Mouse (Mus musculus): ENCODE measurements around the gene Pde3a.

The Pde3a gene

GRCm38 (mm10) chr6:141248691-141249584 lies at the start of gene Pde3a:
Pde3a (plus strand) TSS chr6:141249269.
- DNase-seq: no peak

- no peak for DNase-seq
Measured at GRCm38 (mm10) chr6:141200173-141200615, 48.9 kb upstream of the Pde3a start.

GRCm38 (mm10) chr6:141207531-141207930 lies 41.5 kb upstream of the Pde3a start:
- DNase-seq: no peak

- DNase-seq: no peak
Measured at GRCm38 (mm10) chr6:141208283-141208872, 40.7 kb upstream of the Pde3a start.

GRCm38 (mm10) chr6:141210021-141210420 lies 39.0 kb upstream of the Pde3a start:
- DNase-seq: no peak

GRCm38 (mm10) chr6:141221081-141221480 lies 28.0 kb upstream of the Pde3a start:
- DNase-seq: no peak

GRCm38 (mm10) chr6:141226851-141227657 lies 22.0 kb upstream of the Pde3a start:
- no peak for DNase-seq

GRCm38 (mm10) chr6:141227658-141228005 lies 21.4 kb upstream of the Pde3a start:
- DNase-seq: no peak

- no peak for DNase-seq
Measured at GRCm38 (mm10) chr6:141232756-141233382, 16.2 kb upstream of the Pde3a start.

- DNase-seq: no peak
Measured at GRCm38 (mm10) chr6:141241809-141242208, 7.3 kb upstream of the Pde3a start.

GRCm38 (mm10) chr6:141245089-141245488 lies 4.0 kb upstream of the Pde3a start:
- no peak for DNase-seq

- DNase-seq: no peak
Measured at GRCm38 (mm10) chr6:141246391-141246790, 2.7 kb upstream of the Pde3a start.

GRCm38 (mm10) chr6:141248081-141248480 lies 988 bp upstream of the Pde3a start:
- DNase-seq: no peak

GRCm38 (mm10) chr6:141249585-141250295 lies 671 bp downstream of the Pde3a start:
- peak; percentile 57 for DNase-seq

GRCm38 (mm10) chr6:141250296-141250629 lies 1.2 kb downstream of the Pde3a start:
- DNase-seq: no peak

GRCm38 (mm10) chr6:141250984-141251383 lies 1.9 kb downstream of the Pde3a start:
- no peak for DNase-seq

- DNase-seq: no peak
Measured at GRCm38 (mm10) chr6:141252520-141252919, 3.5 kb downstream of the Pde3a start.

- no peak for DNase-seq
Measured at GRCm38 (mm10) chr6:141254956-141255355, 5.9 kb downstream of the Pde3a start.

- DNase-seq: no peak
Measured at GRCm38 (mm10) chr6:141256896-141257295, 7.8 kb downstream of the Pde3a start.

GRCm38 (mm10) chr6:141257434-141258202 lies 8.5 kb downstream of the Pde3a start:
- no peak for DNase-seq

GRCm38 (mm10) chr6:141265257-141265656 lies 16.2 kb downstream of the Pde3a start:
- no peak for DNase-seq
